Mouse (Mus musculus) spleen, postnatal 4 days (tissue): ENCODE data around the gene Grk2.

Experiments
- DNase-seq, 2 experiments: peaks; one replicate each; pipeline ENCODE4 v3.0.0; 2022; ENCODE audit warnings: low spot score in 2 of 2

Grk2 gene

GRCm38 (mm10) chr19:4306190-4306577 is at the start of gene Grk2:
Gene Grk2 (minus strand): TSS chr19:4306222.
- DNase-seq = peak; percentile 89 to 97

GRCm38 (mm10) chr19:4349455-4349854 is 43.4 kb upstream of the Grk2 start:
- DNase-seq = no peak

- no peak for DNase-seq
These were observed 40.5 kb upstream of the Grk2 start for GRCm38 (mm10) chr19:4346479-4346878.

- peak; percentile 63 to 71 for DNase-seq
These were observed 32.1 kb upstream of the Grk2 start for GRCm38 (mm10) chr19:4338162-4338561.

- peak; percentile 83 to 88 for DNase-seq
These were observed 27.8 kb upstream of the Grk2 start for GRCm38 (mm10) chr19:4333791-4334190.

- no peak for DNase-seq
These were observed 27.2 kb upstream of the Grk2 start for GRCm38 (mm10) chr19:4333100-4333775.

- peak; percentile 55 to 73 for DNase-seq
These were observed 26.6 kb upstream of the Grk2 start for GRCm38 (mm10) chr19:4332653-4333052.

GRCm38 (mm10) chr19:4331273-4331672 is 25.3 kb upstream of the Grk2 start:
- DNase-seq = no peak

GRCm38 (mm10) chr19:4330603-4331002 is 24.6 kb upstream of the Grk2 start:
- no peak for DNase-seq

GRCm38 (mm10) chr19:4328737-4329304 is 22.8 kb upstream of the Grk2 start:
- DNase-seq = no peak

GRCm38 (mm10) chr19:4326881-4327280 is 20.9 kb upstream of the Grk2 start:
- no peak for DNase-seq

GRCm38 (mm10) chr19:4326106-4326505 is 20.1 kb upstream of the Grk2 start:
- no peak for DNase-seq

GRCm38 (mm10) chr19:4322134-4322533 is 16.1 kb upstream of the Grk2 start:
- no peak for DNase-seq

- DNase-seq = no peak
These were observed 15.6 kb upstream of the Grk2 start for GRCm38 (mm10) chr19:4321622-4322021.

- DNase-seq = no peak
These were observed 13.2 kb upstream of the Grk2 start for GRCm38 (mm10) chr19:4319272-4319671.

- no peak for DNase-seq
These were observed 11.2 kb upstream of the Grk2 start for GRCm38 (mm10) chr19:4317181-4317580.

GRCm38 (mm10) chr19:4315223-4315944 is 9.4 kb upstream of the Grk2 start:
- DNase-seq = no peak

- peak; percentile 55 to 78 for DNase-seq
These were observed 3.8 kb upstream of the Grk2 start for GRCm38 (mm10) chr19:4309776-4310185.

- no peak for DNase-seq
These were observed 3.3 kb upstream of the Grk2 start for GRCm38 (mm10) chr19:4309302-4309701.

- DNase-seq = peak; percentile 60 to 85
These were observed 382 bp downstream of the Grk2 start for GRCm38 (mm10) chr19:4305491-4306189.

- peak; percentile 40 to 70 for DNase-seq
These were observed 1.1 kb downstream of the Grk2 start for GRCm38 (mm10) chr19:4304871-4305321.

GRCm38 (mm10) chr19:4304251-4304821 is 1.7 kb downstream of the Grk2 start:
- peak; percentile 72 to 85 for DNase-seq
